ENCODE assay signal across 24 mouse cellular contexts in genomic region chr13:69564573-69564972, GRCm38 (mm10). TPM values are rescaled to one million over a fixed set of nuclear protein-coding genes. Genes with fewer than 3 reads are reported as not detected.
DNase-seq lines count a peak whose midpoint lies in the region; ATAC-seq and TF ChIP-seq lines count a peak whose summit lies in the region.
"Had no signal": no experiment of that assay in that cellular context is flagged by ENCODE, and none has a peak within 500 bp of the region (broad histone marks: within the 10 kb centered on the region; RNA-seq: fewer than 3 reads in every experiment).

No protein-coding gene starts in this region.

- no peak overlapping the region for H3K4me3 ChIP-seq in liver, adult 2 months (ENCODE audit: insufficient read depth, low read depth, low read length)
- H3K4me3 ChIP-seq in liver, embryonic 11.5 days (ENCODE audit: low read depth, low read length): no peak overlapping the region
- no peak overlapping the region for H3K4me3 ChIP-seq in G1E (ENCODE audit: low read depth, low read length)
- no peak overlapping the region for H3K4me3 ChIP-seq in intestine, embryonic 16.5 days (ENCODE audit: low read length)
- no peak overlapping the region for H3K4me3 ChIP-seq in heart, embryonic 11.5 days (ENCODE audit: low read depth, low read length)
- H3K4me3 ChIP-seq: embryonic facial prominence, embryonic 12.5 days; embryonic facial prominence, embryonic 15.5 days; gastrocnemius, adult 2 months; heart, embryonic 13.5 days had no signal

- H3K4me2 ChIP-seq in liver, embryonic 11.5 days: no peak overlapping the region
- H3K4me2 ChIP-seq in intestine, embryonic 16.5 days (ENCODE audit: low read depth, low read length): no peak overlapping the region
- H3K4me2 ChIP-seq in heart, embryonic 11.5 days: no peak overlapping the region
- H3K4me2 ChIP-seq: embryonic facial prominence, embryonic 12.5 days; embryonic facial prominence, embryonic 15.5 days; hindbrain, embryonic 14.5 days had no signal

- H3K9ac ChIP-seq in liver, adult 2 months (ENCODE audit: low read depth, low read length): no peak overlapping the region
- no peak overlapping the region for H3K9ac ChIP-seq in liver, embryonic 11.5 days (ENCODE audit: low read depth, low read length)
- H3K9ac ChIP-seq in intestine, embryonic 16.5 days (ENCODE audit: low read depth, low read length): no peak overlapping the region
- no peak overlapping the region for H3K9ac ChIP-seq in heart, embryonic 11.5 days (ENCODE audit: low read depth, low read length)
- H3K9ac ChIP-seq: embryonic facial prominence, embryonic 12.5 days; embryonic facial prominence, embryonic 15.5 days; forebrain, postnatal 0 days; heart, embryonic 13.5 days; hindbrain, embryonic 14.5 days had no signal

- no peaks in the 10 kb centered on the region for H3K27me3 ChIP-seq in liver, adult 2 months (ENCODE audit: control insufficient read depth, insufficient read depth, low read length)
- H3K27me3 ChIP-seq in liver, embryonic 11.5 days (replicated peaks; ENCODE audit: control insufficient read depth, insufficient read depth, low read length): no peaks in the 10 kb centered on the region; the same call in 1 of the 2 replicates
- H3K27me3 ChIP-seq in G1E (ENCODE audit: insufficient read depth, low read length): peaks cover 3% of the 10 kb centered on the region
- no peaks in the 10 kb centered on the region; the same call in 1 of the 2 replicates for H3K27me3 ChIP-seq in intestine, embryonic 16.5 days (replicated peaks; ENCODE audit: control insufficient read depth, insufficient read depth, low read length)
- H3K27me3 ChIP-seq in heart, embryonic 11.5 days (ENCODE audit: control insufficient read depth, insufficient read depth, low read length): no peaks in the 10 kb centered on the region
- H3K27me3 ChIP-seq: embryonic facial prominence, embryonic 12.5 days; embryonic facial prominence, embryonic 15.5 days; heart, embryonic 13.5 days had no signal

- peak overlapping the region; percentile 99 for H3K27ac ChIP-seq in liver, adult 2 months (replicated peaks; ENCODE audit: insufficient read depth, low read depth, low read length)
- no peak overlapping the region for H3K27ac ChIP-seq in liver, embryonic 11.5 days (ENCODE audit: low read depth, low read length)
- H3K27ac ChIP-seq in intestine, embryonic 16.5 days (ENCODE audit: low read length): no peak overlapping the region
- H3K27ac ChIP-seq in heart, embryonic 11.5 days (ENCODE audit: low read depth, low read length): no peak overlapping the region
- H3K27ac ChIP-seq: embryonic facial prominence, embryonic 12.5 days; embryonic facial prominence, embryonic 15.5 days; gastrocnemius, adult 2 months; heart, embryonic 13.5 days; hindbrain, embryonic 14.5 days; hindbrain, postnatal 0 days had no signal

- ATAC-seq in liver, embryonic 11.5 days (replicated peaks; ENCODE audit: low FRiP score): no peak
- ATAC-seq in G1E (ENCODE audit: extremely low read depth, insufficient number of reproducible peaks, low FRiP score, poor library complexity, severe bottlenecking): peak; percentile 51
- ATAC-seq in intestine, embryonic 16.5 days: peak; percentile 67
- ATAC-seq in heart, embryonic 11.5 days (replicated peaks; ENCODE audit: insufficient number of reproducible peaks, low FRiP score, low TSS enrichment): no peak
- ATAC-seq: forebrain, embryonic 14.5 days; forebrain, postnatal 0 days; hindbrain, postnatal 0 days had no signal

- TF ChIP-seq POLR2A in liver, adult 2 months (IDR thresholded peaks at IDR 0.05; ENCODE audit: extremely low read depth, insufficient read depth, low read length): no peak

- no peaks in the 10 kb centered on the region for H3K79me2 ChIP-seq in liver, adult 2 months (ENCODE audit: control insufficient read depth, insufficient read depth, low read length)

- H3K36me3 ChIP-seq in liver, adult 2 months (ENCODE audit: control insufficient read depth, insufficient read depth, low read length): no peaks in the 10 kb centered on the region
- no peaks in the 10 kb centered on the region for H3K36me3 ChIP-seq in liver, embryonic 11.5 days (ENCODE audit: control insufficient read depth, insufficient read depth, low read length)
- H3K36me3 ChIP-seq in G1E (replicated peaks): no peaks in the 10 kb centered on the region
- no peaks in the 10 kb centered on the region for H3K36me3 ChIP-seq in intestine, embryonic 16.5 days (ENCODE audit: control insufficient read depth, insufficient read depth, low read length)
- no peaks in the 10 kb centered on the region for H3K36me3 ChIP-seq in heart, embryonic 11.5 days (ENCODE audit: control insufficient read depth, insufficient read depth, low read length)
- H3K36me3 ChIP-seq: embryonic facial prominence, embryonic 12.5 days; embryonic facial prominence, embryonic 15.5 days; heart, embryonic 13.5 days had no signal

- no peak for DNase-seq in liver, adult 2 months (ENCODE audit: extremely low read depth, low read depth, low spot score)
- DNase-seq in liver, embryonic 11.5 days (ENCODE audit: low spot score): no peak
- no peak for DNase-seq in G1E (ENCODE audit: low spot score)
- no peak for DNase-seq in heart, adult 11 months
- DNase-seq: adrenal gland, adult 2 months; adrenal gland, postnatal 14 days; cerebellum, adult 11 months; cerebellum, adult 2 months; cerebellum, adult 9-11 months; cerebellum, postnatal 25 days; forebrain, postnatal 0 days; gastrocnemius, adult 2 months; gastrocnemius, postnatal 14 days; heart, adult 18-20 months; heart, postnatal 14 days; heart, postnatal 4 days had no signal

- no peaks in the 10 kb centered on the region for H3K9me3 ChIP-seq in liver, embryonic 11.5 days (ENCODE audit: control insufficient read depth, low read length)
- no peaks in the 10 kb centered on the region for H3K9me3 ChIP-seq in G1E (replicated peaks)
- H3K9me3 ChIP-seq in intestine, embryonic 16.5 days (ENCODE audit: control insufficient read depth, low read length): no peaks in the 10 kb centered on the region
- H3K9me3 ChIP-seq in heart, embryonic 11.5 days (replicated peaks; ENCODE audit: control insufficient read depth, low read length): no peaks in the 10 kb centered on the region
- H3K9me3 ChIP-seq: embryonic facial prominence, embryonic 12.5 days; embryonic facial prominence, embryonic 15.5 days; heart, embryonic 13.5 days had no signal

- H3K4me1 ChIP-seq in liver, adult 2 months (ENCODE audit: control insufficient read depth, insufficient read depth, low read length): peaks cover 16% of the 10 kb centered on the region
- peaks cover 3% of the 10 kb centered on the region; the same call in 1 of the 2 replicates for H3K4me1 ChIP-seq in liver, embryonic 11.5 days (replicated peaks; ENCODE audit: control insufficient read depth, insufficient read depth, low read length)
- H3K4me1 ChIP-seq in G1E (ENCODE audit: insufficient read depth, low read depth, low read length): peaks cover 15% of the 10 kb centered on the region
- H3K4me1 ChIP-seq in intestine, embryonic 16.5 days (ENCODE audit: control insufficient read depth, insufficient read depth, low read length): peaks cover 10% of the 10 kb centered on the region
- peaks cover 15% of the 10 kb centered on the region for H3K4me1 ChIP-seq in heart, embryonic 11.5 days (ENCODE audit: control insufficient read depth, insufficient read depth, low read length)
- H3K4me1 ChIP-seq: embryonic facial prominence, embryonic 12.5 days; embryonic facial prominence, embryonic 15.5 days had no signal

- no peak for TF ChIP-seq CTCF in liver, adult 2 months (IDR thresholded peaks at IDR 0.05; ENCODE audit: low read depth, low read length)
- TF ChIP-seq CTCF in G1E (IDR thresholded peaks at IDR 0.05; ENCODE audit: low read depth, low read length): no peak

RNA-seq across cellular contexts. Expression of gene Tent4a, which starts 30.2 kb away (rescaled TPM):
- 8.7 and 8.9 TPM in 2 replicates for total RNA-seq in liver, adult 2 months (2014; rRNA removed)
- 9.9 and 11.0 TPM in 2 replicates for polyA plus RNA-seq in liver, adult 2 months (2012; rRNA removed)
- 5.3 and 6.2 TPM in 2 replicates for polyA plus RNA-seq in liver, embryonic 11.5 days (2014; fragmentation: Nextera tagmentation; extraction: Ambion mirVana)
- total RNA-seq in G1E (2014; fragmentation: Nextera tagmentation) (9.9 and 10.3 TPM in 2 replicates), G1E (2017) (8.4 and 9.5 TPM in 2 replicates)
- polyA plus RNA-seq in G1E (2012): 7.7 and 8.0 TPM in 2 replicates
- polyA plus RNA-seq in intestine, embryonic 16.5 days (2015; fragmentation: Nextera tagmentation; extraction: Ambion mirVana): 2.7 and 3.7 TPM in 2 replicates
- polyA plus RNA-seq in heart, embryonic 11.5 days (2014; fragmentation: Nextera tagmentation; extraction: Ambion mirVana): 4.7 and 5.1 TPM in 2 replicates

RNA-seq across cellular contexts. Expression of gene Nsun2, which starts 31.0 kb away (rescaled TPM):
- total RNA-seq in liver, adult 2 months (2014; rRNA removed): 74.1 and 81.0 TPM in 2 replicates
- 40.5 and 48.3 TPM in 2 replicates for polyA plus RNA-seq in liver, adult 2 months (2012; rRNA removed)
- 278 and 320 TPM in 2 replicates for polyA plus RNA-seq in liver, embryonic 11.5 days (2014; fragmentation: Nextera tagmentation; extraction: Ambion mirVana)
- 152 and 180 TPM in 2 replicates for total RNA-seq in G1E (2014; fragmentation: Nextera tagmentation)
- 219 and 231 TPM in 2 replicates for total RNA-seq in G1E (2017)
- polyA plus RNA-seq in G1E (2012): 144 and 175 TPM in 2 replicates
- polyA plus RNA-seq in intestine, embryonic 16.5 days (2015; fragmentation: Nextera tagmentation; extraction: Ambion mirVana): 101 and 115 TPM in 2 replicates
- 78.5 and 87.8 TPM in 2 replicates for polyA plus RNA-seq in heart, embryonic 11.5 days (2014; fragmentation: Nextera tagmentation; extraction: Ambion mirVana)

RNA-seq across cellular contexts. Expression of gene Srd5a1, which starts 46.7 kb away (rescaled TPM):
- total RNA-seq in liver, adult 2 months (2014; rRNA removed): 83.6 and 86.4 TPM in 2 replicates
- 41.9 and 54.7 TPM in 2 replicates for polyA plus RNA-seq in liver, adult 2 months (2012; rRNA removed)
- 9.9 and 10.3 TPM in 2 replicates for polyA plus RNA-seq in liver, embryonic 11.5 days (2014; fragmentation: Nextera tagmentation; extraction: Ambion mirVana)
- total RNA-seq in G1E (2014; fragmentation: Nextera tagmentation) (2.9 and 7.1 TPM in 2 replicates), G1E (2017) (4.1 and 6.8 TPM in 2 replicates)
- polyA plus RNA-seq in G1E (2012): 3.1 and 3.8 TPM in 2 replicates
- 17.5 and 18.1 TPM in 2 replicates for polyA plus RNA-seq in intestine, embryonic 16.5 days (2015; fragmentation: Nextera tagmentation; extraction: Ambion mirVana)
- 6.3 and 8.3 TPM in 2 replicates for polyA plus RNA-seq in heart, embryonic 11.5 days (2014; fragmentation: Nextera tagmentation; extraction: Ambion mirVana)

Comparison
In these comparisons a context has a peak if more than half of its experiments do, and no peak if none do; other contexts are left out.
1. ATAC-seq: peak in G1E (single experiment) and intestine, embryonic 16.5 days (single experiment); none in liver, embryonic 11.5 days (single experiment) and heart, embryonic 11.5 days (single experiment).